9 mouse cellular contexts compared by ENCODE assay signal in genomic region chr12:116648584-116649206, GRCm38 (mm10).
DNase-seq lines count a peak whose midpoint lies in the region; ATAC-seq lines count a peak whose summit lies in the region.
"Had no signal": no experiment of that assay in that cellular context is flagged by ENCODE, and none has a peak within 500 bp of the region (broad histone marks: within the 10 kb centered on the region; RNA-seq: fewer than 3 reads in every experiment).

No protein-coding gene starts in this region.

- peaks cover 4% of the 10 kb centered on the region for H3K4me1 ChIP-seq in forebrain, embryonic 16.5 days (replicated peaks; ENCODE audit: control insufficient read depth, insufficient read depth, low read length)
- H3K4me1 ChIP-seq: liver, embryonic 15.5 days had no signal

- no peak overlapping the region for H3K9ac ChIP-seq in forebrain, embryonic 16.5 days (replicated peaks; ENCODE audit: low read depth, low read length)
- H3K9ac ChIP-seq: liver, embryonic 15.5 days had no signal

- H3K4me3 ChIP-seq in forebrain, embryonic 16.5 days (replicated peaks; ENCODE audit: low read length), result no peak overlapping the region
- H3K4me3 ChIP-seq: liver, embryonic 15.5 days had no signal

- 57% methylated on average over 4 of the region's 4 CpGs for WGBS in forebrain, embryonic 16.5 days

- ATAC-seq in forebrain, embryonic 16.5 days, result peak; percentile 82
- ATAC-seq in megakaryocyte-erythroid progenitor cell, adult 5-6 weeks (replicated peaks; ENCODE audit: low FRiP score, low TSS enrichment, poor library complexity, severe bottlenecking), result 0 out of 2 replicates have a peak, but pooled peaks have one; percentile 54

- no peaks in the 10 kb centered on the region for H3K9me3 ChIP-seq in forebrain, embryonic 16.5 days (ENCODE audit: control insufficient read depth, low read length)
- H3K9me3 ChIP-seq: liver, embryonic 15.5 days had no signal

- peak; percentile 44 for DNase-seq in kidney, adult 9 months
- DNase-seq in kidney, adult 11 months, result no peak
- peak; percentile 58 to 77 for DNase-seq in adrenal gland, postnatal 36 days
- peak; percentile 56 for DNase-seq in layer of hippocampus, adult 9-10 months (ENCODE audit: low spot score)
- DNase-seq in telencephalon, adult 2 months (ENCODE audit: low read depth, low spot score), result peak; percentile 51
- DNase-seq in c-Kit-positive CD71-positive TER-119-positive erythroid progenitor cells, embryonic 14.5 days (ENCODE audit: low spot score), result no peak

- no peaks in the 10 kb centered on the region for H3K36me3 ChIP-seq in forebrain, embryonic 16.5 days (ENCODE audit: control insufficient read depth, insufficient read depth)
- H3K36me3 ChIP-seq: liver, embryonic 15.5 days had no signal

- H3K27ac ChIP-seq in forebrain, embryonic 16.5 days (ENCODE audit: low read length), result 0 out of 2 replicates have a peak overlapping the region, but pooled peaks have one; percentile 20
- H3K27ac ChIP-seq: liver, embryonic 15.5 days had no signal

- H3K4me2 ChIP-seq in forebrain, embryonic 16.5 days (ENCODE audit: low read length), result no peak overlapping the region
- H3K4me2 ChIP-seq: liver, embryonic 15.5 days had no signal

- no peaks in the 10 kb centered on the region for H3K27me3 ChIP-seq in forebrain, embryonic 16.5 days (replicated peaks; ENCODE audit: control insufficient read depth, insufficient read depth, low read length)
- H3K27me3 ChIP-seq: liver, embryonic 15.5 days had no signal

Comparison
In these comparisons a context has a peak if more than half of its experiments do, and no peak if none do; other contexts are left out.
1. DNase-seq: peak in kidney, adult 9 months (single experiment), adrenal gland, postnatal 36 days (2 of 2), layer of hippocampus, adult 9-10 months (single experiment) and telencephalon, adult 2 months (single experiment); none in kidney, adult 11 months (single experiment) and c-Kit-positive CD71-positive TER-119-positive erythroid progenitor cells, embryonic 14.5 days (single experiment).